Mouse (Mus musculus) layer of hippocampus, adult 9-11 months (tissue): ENCODE measurements at regions not wholly inside any gene's neighbourhood (a gene's known extent, or its start where the extent isn't known, plus 50 kb on each side); places are given as distances from the start of the nearest gene placed in this dataset.
"Not testable (repeated sequence)": the region's sequence is repeated elsewhere in the genome, so short reads cannot be mapped to it uniquely, and the experiment has no call there.

ENCODE experiments used
- DNase-seq: peaks from one replicate; pipeline ENCODE4 v3.0.0; 2022

GRCm38 (mm10) chr10:118973324-118973723 is 103.3 kb upstream of the Dyrk2 start:
- DNase-seq, result no peak

DNA sequence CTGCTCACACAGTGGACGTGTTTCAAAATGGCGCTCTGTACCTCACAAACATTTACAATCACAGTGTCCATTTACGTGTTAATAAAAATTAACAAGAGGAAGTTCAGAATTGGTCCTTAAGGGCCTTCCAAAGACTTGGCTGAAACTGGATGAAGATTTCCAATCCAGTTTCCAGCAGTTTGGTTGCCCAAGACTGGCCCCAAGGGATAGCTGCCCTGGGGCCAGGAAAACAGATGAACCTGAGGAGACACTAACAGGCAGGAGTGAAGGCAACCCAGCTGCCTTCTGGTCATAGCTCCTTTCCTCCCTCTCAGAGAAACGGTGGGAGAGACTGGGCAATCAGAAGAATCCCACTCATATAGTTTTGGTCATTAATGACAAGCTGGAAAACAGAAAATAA is 102.6 kb upstream of the Dyrk2 start:
- DNase-seq, result no peak

- DNase-seq, result peak; percentile 29
Observed at GRCm38 (mm10) chr10:118970457-118971175, 100.6 kb upstream of the Dyrk2 start.

DNA sequence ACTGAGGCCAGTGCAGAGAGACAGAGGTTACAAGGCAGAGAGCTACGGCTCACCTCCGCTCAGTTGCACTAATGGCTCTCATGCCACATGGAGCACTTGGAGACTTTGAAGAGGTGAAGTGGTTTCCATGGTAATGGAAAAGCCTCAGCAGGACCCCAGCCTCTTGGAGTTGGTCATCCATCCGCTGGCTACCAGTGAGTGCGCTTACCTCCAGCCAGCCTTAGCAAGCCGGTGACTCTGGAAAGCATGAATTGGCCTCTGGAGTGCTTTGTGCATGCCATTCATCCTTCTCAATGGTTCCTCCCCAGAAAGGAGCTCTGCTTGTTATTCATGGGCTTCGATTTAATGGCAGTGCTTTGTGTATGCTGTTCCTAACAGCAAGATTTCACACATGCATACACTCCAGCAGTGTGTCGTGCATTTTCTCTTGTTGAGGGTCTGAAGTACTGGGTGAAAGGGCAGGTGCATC is 91.7 kb upstream of the Dyrk2 start:
- DNase-seq, result no peak

GRCm38 (mm10) chr10:118960076-118960475 is 90.1 kb upstream of the Dyrk2 start:
- no peak for DNase-seq

- DNase-seq, result no peak
Observed at GRCm38 (mm10) chr10:118959623-118960022, 89.6 kb upstream of the Dyrk2 start.

- peak; percentile 51 for DNase-seq
Observed at GRCm38 (mm10) chr10:118956352-118956751, 86.3 kb upstream of the Dyrk2 start.

DNA sequence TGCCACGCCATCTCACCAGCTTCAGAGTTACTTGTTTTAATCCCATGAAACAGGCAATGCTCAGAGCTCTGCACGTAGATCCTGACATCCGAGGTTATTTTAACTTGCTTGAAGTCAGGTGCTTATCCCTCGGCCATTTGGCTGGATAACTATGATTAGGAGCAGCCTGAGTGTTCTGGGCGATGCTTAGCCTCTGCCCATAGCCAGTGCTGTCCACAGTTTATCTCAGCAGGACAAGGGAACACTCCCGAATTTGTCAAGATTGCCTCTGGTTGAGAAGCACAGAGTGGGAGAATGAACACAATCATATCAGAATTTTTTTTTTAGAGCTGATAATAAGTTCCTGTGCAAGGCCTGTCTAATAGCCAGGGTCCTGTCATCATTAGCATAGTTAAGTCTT is 83.4 kb upstream of the Dyrk2 start:
- no peak for DNase-seq

GRCm38 (mm10) chr10:118952756-118953155 is 82.7 kb upstream of the Dyrk2 start:
- peak; percentile 16 for DNase-seq

- no peak for DNase-seq
Observed at GRCm38 (mm10) chr10:118947724-118948123, 77.7 kb upstream of the Dyrk2 start.

DNA sequence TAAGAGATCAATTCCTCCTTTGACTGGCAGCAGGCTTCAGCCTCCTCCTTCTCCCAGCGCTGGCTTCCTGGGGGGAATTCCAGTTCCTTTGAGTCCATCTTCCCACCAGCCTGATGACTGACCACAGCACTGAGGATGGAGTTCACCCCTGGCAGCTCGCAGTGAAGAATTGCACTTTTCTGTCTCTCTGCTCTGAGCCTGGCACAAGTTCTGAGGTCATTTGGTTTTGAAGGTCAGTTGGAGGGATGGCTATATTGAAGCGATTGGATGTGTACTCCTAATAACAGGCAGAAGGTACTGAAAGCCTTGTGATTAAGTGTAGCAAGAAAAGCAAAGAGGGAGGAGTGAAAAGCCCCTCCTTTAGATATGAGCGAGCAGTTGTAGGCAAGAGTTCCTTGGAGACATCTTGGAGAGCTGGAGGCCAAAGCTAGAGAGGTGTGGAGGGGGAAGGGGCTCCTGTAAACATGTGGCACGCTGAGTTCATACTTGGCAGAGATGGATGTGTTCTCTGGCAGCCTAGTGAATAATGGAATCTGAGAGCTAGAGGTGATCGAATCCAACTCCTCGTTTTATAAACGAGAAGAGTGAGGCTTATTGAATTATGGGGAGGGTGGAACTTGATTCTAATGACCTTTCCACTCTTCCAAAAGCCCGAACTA is 77.1 kb upstream of the Dyrk2 start:
- DNase-seq, result no peak

DNA sequence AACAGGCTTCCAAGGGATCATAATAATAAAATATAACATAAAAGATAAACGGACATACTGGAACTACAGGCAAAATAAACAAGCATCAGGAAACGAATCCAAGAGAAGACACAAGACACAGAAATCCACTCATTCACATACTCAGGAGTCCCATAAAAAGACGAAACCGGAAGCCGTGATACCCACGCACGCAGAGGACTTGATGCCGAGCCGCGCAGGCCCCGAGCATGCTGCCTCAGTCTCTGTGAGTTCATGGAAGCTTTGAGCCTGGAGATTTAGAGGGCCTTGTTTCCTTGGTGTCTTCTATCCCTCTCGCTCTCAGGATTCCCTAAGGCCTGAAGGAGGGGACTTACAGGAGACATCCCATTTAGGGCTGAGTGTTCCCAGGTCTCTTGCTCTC is 57.3 kb upstream of the Dyrk2 start:
- DNase-seq, result no peak

GRCm38 (mm10) chr10:118923473-118924185 is 53.6 kb upstream of the Dyrk2 start:
- DNase-seq, result no peak

- not testable (repeated sequence) for DNase-seq
Observed at GRCm38 (mm10) chr10:118922120-118922519, 52.1 kb upstream of the Dyrk2 start.
